Mouse (Mus musculus) MEL (cell line): ENCODE measurements at regions not wholly inside any gene's neighbourhood (a gene's known extent, or its start where the extent isn't known, plus 50 kb on each side); places are given as distances from the start of the nearest gene placed in this dataset.

ENCODE experiments used
- DNase-seq: peaks from one replicate; pipeline ENCODE4 v3.0.0; 2011; ENCODE audit warnings: low read depth, low spot score
- H3K27ac ChIP-seq: 2 replicates; pipeline ENCODE4 v1.5.1; 2012; ENCODE audit warnings: low read depth, mild to moderate bottlenecking, control low read depth, low read length, moderate library complexity; ENCODE audit not compliant: control insufficient read depth
- H3K27me3 ChIP-seq, 2 experiments: fragments of 150-350 bp in 1 of 2; sonication (generic) in 1 of 2; 2 replicates each; pipeline ENCODE4 v1.6.1; 2012; ENCODE audit warnings: low read length in 2 of 2, mild to moderate bottlenecking in 2 of 2, improper control_type of control experiment in 1 of 2, moderate library complexity in 1 of 2; ENCODE audit not compliant: insufficient read depth in 2 of 2, control insufficient read depth in 1 of 2
- H3K36me3 ChIP-seq, 2 experiments: 2 replicates each; pipeline ENCODE4 v1.6.1; 2012 to 2014; ENCODE audit warnings: low read length in 2 of 2, improper control_type of control experiment in 1 of 2, inconsistent platforms in 1 of 2, mild to moderate bottlenecking in 1 of 2; ENCODE audit not compliant: insufficient read depth in 2 of 2, control insufficient read depth in 1 of 2
- H3K4me1 ChIP-seq, 2 experiments: fragments of 150-350 bp in 1 of 2; sonication (generic) in 1 of 2; 2 replicates each; pipeline ENCODE4 v1.6.1; 2012; ENCODE audit warnings: low read length in 2 of 2, improper control_type of control experiment in 1 of 2, mild to moderate bottlenecking in 1 of 2; ENCODE audit not compliant: insufficient read depth in 2 of 2, control insufficient read depth in 1 of 2
- H3K4me3 ChIP-seq, 2 experiments: fragments of 150-350 bp in 1 of 2; sonication (generic) in 1 of 2; 2 replicates each; pipeline ENCODE4 v1.5.1; 2012; ENCODE audit warnings: low read depth in 2 of 2, low read length in 2 of 2, mild to moderate bottlenecking in 2 of 2, moderate library complexity in 2 of 2, control low read depth in 1 of 2, improper control_type of control experiment in 1 of 2; ENCODE audit not compliant: control insufficient read depth in 1 of 2, insufficient read depth in 1 of 2
- H3K79me2 ChIP-seq: 2 replicates; pipeline ENCODE4 v1.6.1; 2012; ENCODE audit warnings: mild to moderate bottlenecking, low read length, moderate library complexity; ENCODE audit not compliant: control insufficient read depth, poor library complexity, insufficient read depth
- H3K9ac ChIP-seq: 2 replicates; pipeline ENCODE4 v1.6.1; 2012; ENCODE audit warnings: low read depth, mild to moderate bottlenecking, control low read depth, low read length, moderate library complexity; ENCODE audit not compliant: control insufficient read depth, poor library complexity, severe bottlenecking
- H3K9me3 ChIP-seq: fragments of 150-350 bp; sonication (generic); replicated peaks from 2 replicates; pipeline ENCODE4 v1.6.1; 2012; ENCODE audit warnings: mild to moderate bottlenecking, low read length, improper control_type of control experiment, moderate library complexity; ENCODE audit not compliant: insufficient read depth
- BHLHE40 ChIP-seq: IDR thresholded peaks from 2 replicates; pipeline ENCODE4 v1.6.1; 2012; ENCODE audit warnings: low read depth, mild to moderate bottlenecking, inconsistent platforms, low read length, improper control_type of control experiment, borderline replicate concordance
- CHD1 ChIP-seq: IDR thresholded peaks from 2 replicates; pipeline ENCODE4 v1.6.1; 2012; ENCODE audit warnings: low read depth, mild to moderate bottlenecking, inconsistent platforms, low read length, improper control_type of control experiment
- CTCF ChIP-seq, 3 experiments: IDR thresholded peaks in 2 of 3; conservative IDR thresholded peaks in 1 of 3; 2 replicates each; pipeline ENCODE4 v1.5.1; 2011 to 2012; ENCODE audit warnings: low read length in 3 of 3, low read depth in 2 of 3, mild to moderate bottlenecking in 2 of 3, improper control_type of control experiment in 1 of 3, inconsistent platforms in 1 of 3, mixed read lengths in 1 of 3, moderate library complexity in 1 of 3; ENCODE audit not compliant: control insufficient read depth in 1 of 3, insufficient read depth in 1 of 3, poor library complexity in 1 of 3, severe bottlenecking in 1 of 3
- ELF1 ChIP-seq: IDR thresholded peaks from 2 replicates; pipeline ENCODE4 v1.6.1; 2014; ENCODE audit warnings: low read depth, mild to moderate bottlenecking, inconsistent platforms, low read length, improper control_type of control experiment, moderate library complexity
- EP300 ChIP-seq, 2 experiments: IDR thresholded peaks; 2 replicates each; pipeline ENCODE4 v1.6.1; 2011; ENCODE audit warnings: improper control_type of control experiment in 2 of 2, low read length in 2 of 2, low read depth in 1 of 2, mild to moderate bottlenecking in 1 of 2
- ETS1 ChIP-seq: IDR thresholded peaks from 2 replicates; pipeline ENCODE4 v1.6.1; 2012; ENCODE audit warnings: low read depth, mild to moderate bottlenecking, inconsistent platforms, low read length, improper control_type of control experiment, moderate library complexity
- GATA1 ChIP-seq: IDR thresholded peaks from 2 replicates; pipeline ENCODE4 v1.6.1; 2011; ENCODE audit warnings: low read depth, low read length, improper control_type of control experiment
- KAT2A ChIP-seq: conservative IDR thresholded peaks from 2 replicates; pipeline ENCODE4 v1.6.1; 2012; ENCODE audit warnings: low read depth, low read length, improper control_type of control experiment, inconsistent platforms
- MAZ ChIP-seq: IDR thresholded peaks from 2 replicates; pipeline ENCODE4 v1.6.1; 2012; ENCODE audit warnings: low read depth, mild to moderate bottlenecking, inconsistent platforms, low read length, improper control_type of control experiment
- MXI1 ChIP-seq: IDR thresholded peaks from 2 replicates; pipeline ENCODE4 v1.6.1; 2011; ENCODE audit warnings: mild to moderate bottlenecking, low read depth, low read length, improper control_type of control experiment
- NELFE ChIP-seq: IDR thresholded peaks from 2 replicates; pipeline ENCODE4 v1.6.1; 2011; ENCODE audit warnings: low read depth, low read length, improper control_type of control experiment
- NRF1 ChIP-seq: IDR thresholded peaks from 2 replicates; pipeline ENCODE4 v1.6.1; 2014; ENCODE audit warnings: low read depth, mild to moderate bottlenecking, inconsistent platforms, low read length, improper control_type of control experiment, moderate library complexity; ENCODE audit not compliant: poor library complexity, insufficient read depth, severe bottlenecking
- POLR2A ChIP-seq, 2 experiments: IDR thresholded peaks; 2 replicates each; pipeline ENCODE4 v1.6.1; 2011 to 2012; ENCODE audit warnings: low read length in 2 of 2, mild to moderate bottlenecking in 2 of 2, control low read depth in 1 of 2, improper control_type of control experiment in 1 of 2, low read depth in 1 of 2, moderate library complexity in 1 of 2; ENCODE audit not compliant: control insufficient read depth in 1 of 2, insufficient read depth in 1 of 2, poor library complexity in 1 of 2
- POLR2AphosphoS2 ChIP-seq: IDR thresholded peaks from 2 replicates; pipeline ENCODE4 v1.6.1; 2011; ENCODE audit warnings: low read length, improper control_type of control experiment
- POLR2AphosphoS5 ChIP-seq: IDR thresholded peaks from 2 replicates; pipeline ENCODE4 v1.6.1; 2012; ENCODE audit warnings: low read depth, borderline replicate concordance, mild to moderate bottlenecking, inconsistent platforms, low read length, moderate library complexity, mixed read lengths
- RCOR1 ChIP-seq: IDR thresholded peaks from 2 replicates; pipeline ENCODE4 v1.6.1; 2012; ENCODE audit warnings: low read depth, mild to moderate bottlenecking, inconsistent platforms, low read length, improper control_type of control experiment
- TCF12 ChIP-seq: IDR thresholded peaks from 2 replicates; pipeline ENCODE4 v1.6.1; 2014; ENCODE audit warnings: low read depth, mild to moderate bottlenecking, inconsistent platforms, low read length, improper control_type of control experiment, moderate library complexity
- UBTF ChIP-seq: IDR thresholded peaks from 2 replicates; pipeline ENCODE4 v1.6.1; 2012; ENCODE audit warnings: low read depth, mild to moderate bottlenecking, inconsistent platforms, low read length, improper control_type of control experiment, moderate library complexity, borderline replicate concordance; ENCODE audit not compliant: insufficient read depth
- ZKSCAN1 ChIP-seq: IDR thresholded peaks from 2 replicates; pipeline ENCODE4 v1.6.1; 2012; ENCODE audit warnings: low read depth, mild to moderate bottlenecking, inconsistent platforms, low read length, improper control_type of control experiment, moderate library complexity
- ZNF384 ChIP-seq: IDR thresholded peaks from 2 replicates; pipeline ENCODE4 v1.6.1; 2012; ENCODE audit warnings: low read depth, mild to moderate bottlenecking, inconsistent platforms, low read length, improper control_type of control experiment

DNA sequence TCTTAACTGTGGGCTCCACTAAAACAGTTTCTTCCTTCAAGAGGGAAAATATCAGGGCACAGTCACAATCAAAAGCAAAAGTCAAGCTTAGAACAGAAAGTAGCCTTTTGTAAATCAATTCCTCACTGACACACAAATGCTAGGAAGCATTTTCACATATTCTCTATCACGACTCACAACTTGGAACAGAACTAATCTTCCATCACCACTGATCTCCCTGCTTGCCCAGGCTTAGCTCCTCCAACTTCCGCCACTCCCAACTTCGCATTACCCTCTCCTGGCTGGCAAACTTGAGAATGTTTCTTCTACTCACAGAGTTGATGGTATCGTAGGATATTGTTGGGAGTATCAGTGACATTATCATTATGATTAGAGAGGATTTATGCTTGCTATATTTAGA is 284.7 kb downstream of the Cdh11 start:
- no peaks in the 10 kb centered on the region for H3K27me3 ChIP-seq
- no peaks in the 10 kb centered on the region for H3K36me3 ChIP-seq
- no peak overlapping the region for H3K9ac ChIP-seq
- no peaks in the 10 kb centered on the region for H3K79me2 ChIP-seq
- no peaks in the 10 kb centered on the region for H3K4me1 ChIP-seq
- no peak for DNase-seq
- no peaks in the 10 kb centered on the region for H3K9me3 ChIP-seq
- TF ChIP-seq CHD1 (no peak), ZKSCAN1 (no peak), ZNF384 (no peak), EP300 (IDR thresholded peaks at IDR 0.05; ENCODE audit: low read depth in 1 of 2, low read length in 2 of 2) (no peak), POLR2A (IDR thresholded peaks at IDR 0.05; ENCODE audit: control insufficient read depth in 1 of 2, insufficient read depth in 1 of 2, low read depth in 1 of 2, low read length in 2 of 2, poor library complexity in 1 of 2) (no peak), ETS1 (no peak), UBTF (no peak), POLR2AphosphoS2 (no peak)
- H3K4me3 ChIP-seq: no peak overlapping the region
- no peak overlapping the region for H3K27ac ChIP-seq

GRCm38 (mm10) chr8:102500202-102500601 is 285.2 kb downstream of the Cdh11 start:
- Histone ChIP-seq H3K27ac (no peak overlapping the region), H3K4me1 (no peaks in the 10 kb centered on the region), H3K4me3 (no peak overlapping the region), H3K79me2 (no peaks in the 10 kb centered on the region), H3K27me3 (no peaks in the 10 kb centered on the region), H3K9me3 (no peaks in the 10 kb centered on the region), H3K9ac (no peak overlapping the region), H3K36me3 (no peaks in the 10 kb centered on the region)
- no peak for DNase-seq
- TF ChIP-seq MXI1 (no peak), CTCF (IDR thresholded peaks at IDR 0.05 in 2 of 3, conservative IDR thresholded peaks at IDR 0.05 in 1 of 3; ENCODE audit: control insufficient read depth in 1 of 3, insufficient read depth in 1 of 3, low read depth in 2 of 3, low read length in 3 of 3, poor library complexity in 1 of 3, severe bottlenecking in 1 of 3) (no peak), POLR2AphosphoS5 (no peak), EP300 (IDR thresholded peaks at IDR 0.05; ENCODE audit: low read depth in 1 of 2, low read length in 2 of 2) (no peak), NELFE (no peak), MAZ (no peak), NRF1 (no peak), KAT2A (no peak), ELF1 (no peak), BHLHE40 (no peak), GATA1 (no peak), RCOR1 (no peak), TCF12 (no peak)
